Mouse (Mus musculus) heart, embryonic 16.5 days (tissue): ENCODE measurements at regions not wholly inside any gene's neighbourhood (a gene's known extent, or its start where the extent isn't known, plus 50 kb on each side); places are given as distances from the start of the nearest gene placed in this dataset.

Experiments used
- ATAC-seq: fragments of 200-750 bp; cut with Nextera tagmentation; replicated peaks from 2 replicates; pipeline ENCODE4 v1.8.0; 2017; ENCODE audit warnings: moderate number of reproducible peaks; ENCODE audit not compliant: insufficient read depth, low FRiP score; ENCODE audit errors: extremely low read depth
- H3K27ac ChIP-seq: fragments of 300-500 bp; sonication (generic); 2 replicates; pipeline ENCODE4 v1.5.1; 2014; ENCODE audit warnings: mild to moderate bottlenecking, low read length, control low read depth, moderate library complexity
- H3K27me3 ChIP-seq: fragments of 300-500 bp; sonication (generic); 2 replicates; pipeline ENCODE4 v1.6.1; 2014; ENCODE audit warnings: low read length, mixed read lengths; ENCODE audit not compliant: control insufficient read depth, insufficient read depth
- H3K36me3 ChIP-seq: fragments of 300-500 bp; sonication (generic); 2 replicates; pipeline ENCODE4 v1.6.1; 2014; ENCODE audit not compliant: control insufficient read depth, insufficient read depth
- H3K4me1 ChIP-seq: fragments of 300-500 bp; sonication (generic); 2 replicates; pipeline ENCODE4 v1.6.1; 2014; ENCODE audit warnings: low read length, mixed read lengths; ENCODE audit not compliant: control insufficient read depth, insufficient read depth
- H3K4me2 ChIP-seq: fragments of 300-500 bp; sonication (generic); 2 replicates; pipeline ENCODE4 v1.6.1; 2014; ENCODE audit warnings: low read depth, mild to moderate bottlenecking, control low read depth, low read length
- H3K4me3 ChIP-seq: fragments of 300-500 bp; sonication (generic); 2 replicates; pipeline ENCODE4 v1.5.1; 2014; ENCODE audit warnings: mild to moderate bottlenecking, control low read depth, low read length
- H3K9ac ChIP-seq: fragments of 300-500 bp; sonication (generic); 2 replicates; pipeline ENCODE4 v1.6.1; 2014; ENCODE audit warnings: low read length, control low read depth
- H3K9me3 ChIP-seq: fragments of 300-500 bp; sonication (generic); replicated peaks from 2 replicates; pipeline ENCODE4 v1.6.1; 2016; ENCODE audit warnings: low read length; ENCODE audit not compliant: control insufficient read depth
- WGBS: fragments of 180-500 bp; shearing (Covaris S2); extraction: QIAGEN DNeasy Blood & Tissue Kit; methylation state at CpG from one replicate; pipeline ENCODE4 v1.1.7; 2014; 5-methylcytosine and 5-hydroxymethylcytosine counted together

- Histone ChIP-seq H3K9me3 (no peaks in the 10 kb centered on the region), H3K9ac (no peak overlapping the region), H3K36me3 (no peaks in the 10 kb centered on the region), H3K4me3 (no peak overlapping the region), H3K27ac (no peak overlapping the region), H3K27me3 (no peaks in the 10 kb centered on the region), H3K4me2 (no peak overlapping the region), H3K4me1 (peaks cover 5% of the 10 kb centered on the region; the same call in 1 of the 2 replicates)
- WGBS = 48% methylated on average over 12 of the region's 12 CpGs
- no peak for ATAC-seq
Measured at GRCm38 (mm10) chr14:24650902-24651270, 164.0 kb downstream of the Rps24 start.

- ATAC-seq = no peak
- WGBS = 52% methylated on average over 2 of the region's 2 CpGs
- no peak overlapping the region for H3K4me2 ChIP-seq
- H3K27ac ChIP-seq = no peak overlapping the region
- no peaks in the 10 kb centered on the region for H3K36me3 ChIP-seq
- H3K4me1 ChIP-seq = peaks cover 6% of the 10 kb centered on the region; the same call in 1 of the 2 replicates
- H3K27me3 ChIP-seq = no peaks in the 10 kb centered on the region
- H3K9me3 ChIP-seq = no peaks in the 10 kb centered on the region
- H3K4me3 ChIP-seq = no peak overlapping the region
- no peak overlapping the region for H3K9ac ChIP-seq
Measured at GRCm38 (mm10) chr14:24652591-24652990, 165.7 kb downstream of the Rps24 start.

- Histone ChIP-seq H3K4me1 (peaks cover 6% of the 10 kb centered on the region; the same call in 1 of the 2 replicates), H3K4me3 (no peak overlapping the region), H3K36me3 (no peaks in the 10 kb centered on the region), H3K4me2 (no peak overlapping the region), H3K27ac (no peak overlapping the region), H3K9me3 (no peaks in the 10 kb centered on the region), H3K27me3 (no peaks in the 10 kb centered on the region), H3K9ac (no peak overlapping the region)
- peak; percentile 73 for ATAC-seq
- WGBS = 29% methylated on average over 9 of the region's 9 CpGs
Measured at GRCm38 (mm10) chr14:24655580-24655979, 168.7 kb downstream of the Rps24 start.

GRCm38 (mm10) chr14:24661797-24662196, 174.9 kb downstream of the Rps24 start:
- Histone ChIP-seq H3K27ac (no peak overlapping the region), H3K9me3 (no peaks in the 10 kb centered on the region), H3K4me1 (no peaks in the 10 kb centered on the region), H3K36me3 (no peaks in the 10 kb centered on the region), H3K27me3 (no peaks in the 10 kb centered on the region), H3K4me3 (no peak overlapping the region), H3K4me2 (no peak overlapping the region), H3K9ac (no peak overlapping the region)
- no peak for ATAC-seq
- WGBS = 80% methylated on average over 2 of the region's 2 CpGs

GRCm38 (mm10) chr14:24665210-24665609, 178.3 kb downstream of the Rps24 start:
- no peak overlapping the region for H3K4me2 ChIP-seq
- 81% methylated on average over 4 of the region's 4 CpGs for WGBS
- no peaks in the 10 kb centered on the region for H3K27me3 ChIP-seq
- H3K36me3 ChIP-seq = no peaks in the 10 kb centered on the region
- no peaks in the 10 kb centered on the region for H3K4me1 ChIP-seq
- no peak overlapping the region for H3K9ac ChIP-seq
- no peak overlapping the region for H3K4me3 ChIP-seq
- no peak for ATAC-seq
- no peak overlapping the region for H3K27ac ChIP-seq
- no peaks in the 10 kb centered on the region for H3K9me3 ChIP-seq
